Mouse (Mus musculus) thymus, postnatal 10 days (tissue): Measurements from ENCODE around the gene Ccl12.

ENCODE experiments used
- DNase-seq, 2 experiments: peaks; one replicate each; pipeline ENCODE4 v3.0.0; 2021; ENCODE audit warnings: low spot score in 2 of 2

The Ccl12 gene

DNA sequence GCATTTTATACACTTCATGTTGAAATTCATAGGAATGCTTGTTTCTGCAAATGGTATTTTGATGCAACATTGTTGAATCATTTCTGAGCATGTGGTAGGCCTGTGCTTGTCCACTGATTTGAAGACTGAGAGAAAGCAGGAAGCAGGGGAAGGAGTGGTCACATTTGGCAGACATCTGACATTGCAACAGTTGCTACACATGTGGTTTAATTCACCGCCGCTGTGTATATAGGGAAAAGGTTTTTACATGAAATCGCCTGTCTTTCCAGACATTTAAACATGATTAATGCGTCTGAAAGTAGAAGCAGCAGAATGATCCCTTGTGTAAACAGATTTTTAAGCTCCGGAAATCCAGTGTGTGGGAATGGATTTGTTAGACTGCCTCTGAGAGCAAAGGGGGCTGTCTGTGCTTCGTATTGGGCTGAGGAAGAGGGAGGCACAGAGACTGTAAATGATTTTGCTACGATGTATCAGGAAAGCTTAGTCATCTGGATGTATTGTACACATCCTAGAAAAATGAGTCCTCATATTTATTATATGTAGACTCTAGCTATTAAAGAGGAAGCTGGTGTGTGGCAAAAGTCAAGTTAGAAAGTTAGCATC is 37.9 kb downstream of the Ccl12 start:
- no peak for DNase-seq
